Mouse (Mus musculus) liver, adult 2 months (tissue): ENCODE data around the gene Mertk.

Source experiments
- CTCF ChIP-seq: fragments of 200-500 bp; IDR thresholded peaks from 2 replicates; pipeline ENCODE4 v1.5.1; 2011; ENCODE audit warnings: low read depth, low read length, control low read depth
- POLR2A ChIP-seq: fragments of 200-500 bp; IDR thresholded peaks from 2 replicates; pipeline ENCODE4 v1.6.1; 2011; ENCODE audit warnings: low read length, control low read depth; ENCODE audit not compliant: insufficient read depth; ENCODE audit errors: extremely low read depth

DNA sequence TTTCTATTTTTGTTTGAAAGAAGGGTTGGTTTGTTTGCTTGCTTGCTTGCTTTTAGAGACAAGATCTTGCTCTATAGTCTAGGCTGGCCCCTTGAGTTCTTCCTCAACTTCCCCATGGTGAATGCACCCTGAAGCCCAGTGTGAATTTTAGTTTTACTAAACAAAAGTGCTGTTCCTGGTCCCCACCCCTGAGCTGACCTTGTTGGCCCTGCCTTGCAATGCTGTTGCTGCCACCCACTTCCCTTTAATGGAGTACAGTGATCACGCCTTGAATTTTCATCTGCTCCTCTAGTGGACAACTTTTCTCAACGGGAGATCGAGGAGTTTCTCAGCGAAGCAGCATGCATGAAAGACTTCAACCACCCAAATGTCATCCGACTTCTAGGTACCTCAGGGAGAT is 83.5 kb downstream of the Mertk start:
- no peak for TF ChIP-seq POLR2A
- TF ChIP-seq CTCF, result no peak
